Mouse (Mus musculus) forebrain, postnatal 0 days (tissue): ENCODE results near the gene 4933427D14Rik. TPM values are rescaled to one million over a fixed set of nuclear protein-coding genes. Genes with fewer than 3 reads are reported as not detected.

Source experiments
- ATAC-seq: fragments of 200-750 bp; cut with Nextera tagmentation; 2 replicates; pipeline ENCODE4 v1.8.0; 2017; ENCODE audit warnings: mild to moderate bottlenecking, moderate library complexity
- DNase-seq: peaks from one replicate; pipeline ENCODE4 v3.0.0-alpha.2; 2015
- H3K27ac ChIP-seq: fragments of 300-500 bp; sonication (generic); 2 replicates; pipeline ENCODE4 v1.5.1; 2014; ENCODE audit warnings: low read depth, mild to moderate bottlenecking, antibody characterized with exemption, low read length, moderate library complexity, mixed read lengths
- H3K27me3 ChIP-seq: fragments of 300-500 bp; sonication (generic); 2 replicates; pipeline ENCODE4 v1.6.1; 2014; ENCODE audit warnings: mild to moderate bottlenecking, low read length, mixed read lengths; ENCODE audit not compliant: insufficient read depth
- H3K36me3 ChIP-seq: fragments of 300-500 bp; sonication (generic); 2 replicates; pipeline ENCODE4 v1.6.1; 2014; ENCODE audit warnings: mild to moderate bottlenecking, moderate library complexity; ENCODE audit not compliant: insufficient read depth
- H3K4me1 ChIP-seq: fragments of 300-500 bp; sonication (generic); 2 replicates; pipeline ENCODE4 v1.6.1; 2014; ENCODE audit warnings: antibody characterized with exemption; ENCODE audit not compliant: insufficient read depth
- H3K4me2 ChIP-seq: fragments of 300-500 bp; sonication (generic); 2 replicates; pipeline ENCODE4 v1.6.1; 2014; ENCODE audit warnings: low read depth, mild to moderate bottlenecking, moderate library complexity
- H3K4me3 ChIP-seq: fragments of 300-500 bp; sonication (generic); 2 replicates; pipeline ENCODE4 v1.5.1; 2014; ENCODE audit warnings: low read depth, low read length, mixed read lengths
- H3K9ac ChIP-seq: fragments of 300-500 bp; sonication (generic); 2 replicates; pipeline ENCODE4 v1.6.1; 2014; ENCODE audit warnings: mild to moderate bottlenecking
- H3K9me3 ChIP-seq: fragments of 300-500 bp; sonication (generic); 2 replicates; pipeline ENCODE4 v1.6.1; 2016; ENCODE audit warnings: low read length
- CTCF ChIP-seq: sonication (generic); IDR thresholded peaks from 2 replicates; pipeline ENCODE4 v1.5.1; 2016; ENCODE audit warnings: antibody characterized with exemption, control low read depth, low read depth
- WGBS: fragments of 180-500 bp; shearing (Covaris S2); extraction: QIAGEN DNeasy Blood & Tissue Kit; methylation state at CpG from one replicate; pipeline ENCODE4 v1.1.7; 2014; 5-methylcytosine and 5-hydroxymethylcytosine counted together
- polyA plus RNA-seq: library from polyadenylated mRNA; unstranded; fragments of >200 nt; fragmentation: Nextera tagmentation; extraction: Ambion mirVana; gene quantifications from 2 replicates; pipeline ENCODE4 v1.2.1, GENCODE M21; 2015
- total RNA-seq: library from RNA; depleted of rRNA; stranded (reverse); fragments of >200 nt; gene quantifications from 2 replicates; pipeline ENCODE4 v1.2.3, GENCODE M21; 2014

Gene 4933427D14Rik
- total and polyA plus RNA-seq, 2 experiments from 2014 or later: 11.1 to 23.2 TPM

DNA sequence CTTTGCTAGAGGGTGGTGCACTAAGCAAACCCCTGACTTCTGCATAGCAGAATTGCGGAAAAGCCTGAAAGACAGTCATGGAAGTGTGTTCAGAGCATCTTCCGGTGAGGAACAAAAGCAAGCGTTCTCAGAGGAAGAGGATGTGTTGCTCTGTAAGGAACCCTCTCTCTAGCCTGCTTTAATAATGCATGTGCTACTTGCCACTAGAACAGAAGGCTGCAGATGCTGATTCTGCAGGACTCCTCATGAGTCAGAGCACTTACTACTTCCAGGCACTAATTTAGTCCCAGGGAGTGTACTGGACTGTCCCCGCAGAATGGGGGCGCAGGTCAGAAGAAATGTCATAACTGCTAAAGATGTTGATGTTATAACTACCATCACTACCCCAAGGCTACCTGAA is 9.9 kb upstream of the 4933427D14Rik start:
- Histone ChIP-seq H3K4me3 (no peak overlapping the region), H3K27me3 (no peaks in the 10 kb centered on the region), H3K9ac (no peak overlapping the region), H3K4me2 (no peak overlapping the region), H3K4me1 (peaks cover 9% of the 10 kb centered on the region; the same call in 1 of the 2 replicates), H3K27ac (no peak overlapping the region), H3K36me3 (0 out of 2 replicates have a peak, but pooled peaks cover 2% of the 10 kb centered on the region), H3K9me3 (no peaks in the 10 kb centered on the region)
- no peak for TF ChIP-seq CTCF
- no peak for DNase-seq
- no peak for ATAC-seq
- 88% methylated on average over 5 of the region's 5 CpGs for WGBS

DNA sequence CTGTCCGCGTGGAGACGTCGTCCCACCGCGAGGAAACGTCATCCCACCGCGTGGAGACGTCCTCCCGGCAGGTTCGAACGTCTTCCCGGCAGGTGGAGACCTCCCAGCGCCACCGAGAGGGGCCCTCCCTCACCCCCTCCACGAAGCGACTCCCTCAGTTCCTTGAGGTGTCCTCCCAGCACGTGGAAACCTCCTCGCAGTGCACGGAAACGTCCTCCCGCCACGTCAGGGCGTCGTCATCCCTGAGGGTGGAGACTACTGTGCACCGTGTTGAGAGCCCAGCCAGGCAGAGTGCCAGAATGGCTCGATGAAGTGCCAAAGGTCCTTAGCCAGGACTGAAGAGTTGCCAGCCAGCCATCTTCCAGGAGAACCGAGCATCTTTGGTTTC is 8.1 kb upstream of the 4933427D14Rik start, which contains the start of gene Med31:
Gene Med31, minus strand, starts transcription at position 183 of the 388 bp plus-strand sequence.
- WGBS: 2% methylated on average over 29 of the region's 29 CpGs
- DNase-seq (peak; percentile 89), ATAC-seq (peak; percentile 86)
- peaks cover 17% of the 10 kb centered on the region for H3K36me3 ChIP-seq
- peak within 1 kb of the TSS; percentile 88 for H3K4me2 ChIP-seq
- TF ChIP-seq CTCF: peak; percentile 17; the same call in 1 of the 2 replicates
- peak within 1 kb of the TSS; percentile 76 for H3K4me3 ChIP-seq
- H3K9ac ChIP-seq: peak within 1 kb of the TSS; percentile 68
- H3K27ac ChIP-seq: peak within 1 kb of the TSS; percentile 85
- no peaks in the 10 kb centered on the region for H3K27me3 ChIP-seq
- peaks cover 9% of the 10 kb centered on the region; the same call in 1 of the 2 replicates for H3K4me1 ChIP-seq
- no peaks in the 10 kb centered on the region for H3K9me3 ChIP-seq

DNA sequence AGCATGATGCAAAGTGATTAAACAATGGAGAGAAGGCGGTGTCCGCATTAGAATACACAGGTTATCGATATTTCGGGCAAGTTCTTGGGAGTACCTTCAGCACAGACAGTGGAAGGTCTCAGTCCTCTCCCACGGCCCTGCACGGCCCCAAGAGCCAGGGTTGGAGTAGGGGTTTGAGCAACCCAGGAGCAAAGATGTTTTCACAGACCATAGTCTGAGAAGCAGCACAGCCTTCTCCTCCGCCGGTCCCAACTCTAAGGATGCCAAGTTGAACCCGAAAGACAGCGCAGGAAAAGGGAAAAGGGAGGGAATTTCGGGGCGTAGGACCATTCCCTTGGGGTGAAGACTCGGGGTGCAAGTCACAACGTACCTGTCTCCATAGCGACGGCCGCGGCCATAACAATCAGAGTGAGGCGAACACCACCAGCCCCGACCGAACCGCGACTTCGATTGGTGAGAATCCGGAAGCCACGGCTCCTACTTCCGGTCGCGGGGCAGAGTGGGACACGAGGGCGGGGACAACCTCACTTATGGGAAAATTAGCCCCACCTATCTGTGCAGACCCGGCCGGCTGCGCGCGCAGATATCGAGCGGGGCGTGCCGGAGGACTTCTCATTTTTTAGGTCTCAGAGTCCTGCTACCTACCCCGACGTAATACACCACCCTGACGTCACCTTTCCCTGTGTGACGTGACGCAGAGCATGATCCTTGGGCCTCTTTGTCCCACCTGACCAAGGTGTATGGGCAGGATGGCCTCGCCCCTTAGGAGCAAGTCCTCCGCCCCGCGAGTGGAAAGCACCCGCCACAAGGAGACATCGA is 7.5 kb upstream of the 4933427D14Rik start:
- Histone ChIP-seq H3K4me3 (peak overlapping the region; percentile 76), H3K9ac (peak overlapping the region; percentile 68), H3K27ac (peak overlapping the region; percentile 85), H3K4me1 (peaks cover 9% of the 10 kb centered on the region; the same call in 1 of the 2 replicates), H3K4me2 (peak overlapping the region; percentile 88), H3K9me3 (no peaks in the 10 kb centered on the region), H3K27me3 (no peaks in the 10 kb centered on the region), H3K36me3 (peaks cover 23% of the 10 kb centered on the region)
- DNase-seq (peak; percentile 98), ATAC-seq (peak; percentile 96)
- TF ChIP-seq CTCF: no peak; the same call in 1 of the 2 replicates
- 1% methylated on average over 51 of the region's 51 CpGs for WGBS

DNA sequence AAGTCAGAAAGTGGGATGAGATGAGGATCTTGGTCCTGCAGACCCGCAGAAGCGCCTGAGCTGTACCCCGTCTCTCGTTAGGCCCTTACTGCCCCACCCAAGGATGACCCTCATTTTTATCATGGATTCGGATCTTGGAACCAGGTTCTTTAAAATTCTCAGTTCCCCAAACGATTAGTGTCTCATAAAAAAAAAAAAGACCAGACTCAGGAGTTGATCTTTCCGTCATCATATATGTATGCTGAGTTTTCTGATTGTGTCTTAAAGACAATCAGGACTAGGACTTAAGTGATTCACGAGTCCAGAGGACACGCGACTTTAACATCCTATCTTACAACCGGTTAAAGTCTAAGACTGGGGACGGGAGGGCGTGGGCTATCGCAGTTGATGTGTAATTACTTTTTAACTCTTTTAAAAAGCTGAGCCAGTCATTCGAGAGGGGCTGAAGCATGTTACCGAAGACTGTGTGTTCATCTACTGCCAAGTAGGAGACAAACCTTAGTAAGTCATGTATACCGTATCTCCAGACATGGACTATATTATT is 647 bp upstream of the 4933427D14Rik start:
- peaks cover 13% of the 10 kb centered on the region for H3K4me1 ChIP-seq
- peaks cover 23% of the 10 kb centered on the region for H3K36me3 ChIP-seq
- no peak for TF ChIP-seq CTCF
- peak overlapping the region; percentile 77 for H3K4me3 ChIP-seq
- ATAC-seq: no peak
- DNase-seq: no peak
- no peaks in the 10 kb centered on the region for H3K27me3 ChIP-seq
- 0 out of 2 replicates have a peak overlapping the region, but pooled peaks have one; percentile 80 for H3K27ac ChIP-seq
- H3K9ac ChIP-seq: peak overlapping the region; percentile 80
- H3K9me3 ChIP-seq: no peaks in the 10 kb centered on the region
- WGBS: 17% methylated on average over 17 of the region's 17 CpGs
- H3K4me2 ChIP-seq: peak overlapping the region; percentile 83

DNA sequence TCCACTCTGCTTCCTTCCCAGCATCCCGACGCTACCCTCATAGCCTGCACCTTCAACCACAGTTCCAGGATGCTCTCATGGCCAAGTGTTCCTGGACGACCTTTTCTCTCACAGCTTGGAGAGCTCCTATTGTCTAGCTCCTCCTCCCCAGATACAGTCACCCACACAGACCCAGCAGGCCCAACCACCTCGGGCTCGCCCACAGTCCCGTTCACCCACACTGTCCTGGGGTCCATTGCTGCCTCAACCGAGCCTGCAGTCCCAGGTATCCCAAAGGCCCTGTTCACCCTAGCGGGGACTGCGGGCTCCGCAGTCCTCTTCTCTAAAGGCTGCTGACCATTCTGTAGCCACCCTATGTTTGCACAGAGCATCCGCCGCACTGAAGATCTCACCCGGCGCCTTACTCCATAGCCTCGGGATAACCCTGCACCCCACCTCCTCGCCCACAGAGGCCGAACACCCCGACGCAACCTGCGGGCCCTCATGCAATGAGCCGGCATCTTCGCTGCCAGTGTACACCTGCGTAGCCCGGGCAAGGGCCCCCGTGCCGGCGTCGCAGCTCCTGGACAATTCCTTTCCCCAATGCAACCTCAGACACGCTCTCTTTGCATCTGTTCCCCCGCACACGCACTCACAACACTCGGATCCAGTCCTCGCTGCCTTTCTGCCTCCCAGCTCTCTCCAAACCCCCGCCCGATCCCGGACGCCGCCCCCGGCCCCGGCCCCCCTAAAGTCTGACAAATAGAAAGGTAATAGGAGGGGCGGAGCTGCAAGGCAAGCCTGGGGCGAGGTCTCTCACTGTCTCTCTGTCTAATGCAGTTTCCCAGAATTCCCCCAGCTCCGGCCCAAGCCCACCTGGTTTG is 687 bp downstream of the 4933427D14Rik start, which contains the start of gene Gm43951:
Gene Gm43951, minus strand, starts transcription at position 500 of the 863 bp plus-strand sequence.
- peak within 1 kb of the TSS; percentile 80 for H3K9ac ChIP-seq
- peaks cover 18% of the 10 kb centered on the region for H3K36me3 ChIP-seq
- peak within 1 kb of the TSS; percentile 83 for H3K4me2 ChIP-seq
- DNase-seq (peak; percentile 31), ATAC-seq (peak; percentile 66)
- TF ChIP-seq CTCF: peak; percentile 45
- WGBS: 2% methylated on average over 43 of the region's 43 CpGs
- no peaks in the 10 kb centered on the region for H3K9me3 ChIP-seq
- peaks cover 13% of the 10 kb centered on the region for H3K4me1 ChIP-seq
- peak within 1 kb of the TSS; percentile 80 for H3K27ac ChIP-seq
- no peaks in the 10 kb centered on the region for H3K27me3 ChIP-seq
- H3K4me3 ChIP-seq: peak within 1 kb of the TSS; percentile 77

DNA sequence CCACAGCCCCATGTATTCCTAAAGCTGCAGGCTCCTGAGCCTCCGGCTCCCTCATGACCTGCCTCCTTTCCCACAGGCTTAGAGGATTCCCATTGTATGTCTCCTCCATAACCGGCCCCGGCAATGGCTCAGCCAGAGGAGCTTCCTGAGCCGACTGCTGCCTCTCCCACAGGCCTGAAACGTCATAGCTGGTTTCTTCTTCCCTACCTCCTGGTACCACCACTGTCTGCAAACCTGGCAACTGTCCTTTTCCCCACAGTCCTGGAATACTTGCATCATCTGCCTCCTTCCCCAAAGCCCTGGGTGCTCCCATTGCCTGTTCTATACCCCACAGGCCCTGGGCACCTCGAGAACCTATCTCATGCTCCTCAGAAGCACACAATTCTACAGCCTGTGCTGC is 2.0 kb downstream of the 4933427D14Rik start:
- Histone ChIP-seq H3K27ac (no peak overlapping the region), H3K4me3 (peak overlapping the region; percentile 77; the same call in 1 of the 2 replicates), H3K4me2 (peak overlapping the region; percentile 83), H3K27me3 (no peaks in the 10 kb centered on the region), H3K9ac (peak overlapping the region; percentile 80), H3K9me3 (no peaks in the 10 kb centered on the region), H3K36me3 (peaks cover 13% of the 10 kb centered on the region), H3K4me1 (peaks cover 13% of the 10 kb centered on the region)
- ATAC-seq (no peak), DNase-seq (no peak)
- no peak for TF ChIP-seq CTCF
- 89% methylated on average over 6 of the region's 6 CpGs for WGBS
